Mouse (Mus musculus) hindbrain, embryonic 16.5 days (tissue): ENCODE measurements around the gene Dph3. TPM values are rescaled to one million over a fixed set of nuclear protein-coding genes. Genes with fewer than 3 reads are reported as not detected.

Experiments used
- ATAC-seq: fragments of 200-750 bp; cut with Nextera tagmentation; 2 replicates; pipeline ENCODE4 v1.8.0; 2017; ENCODE audit warnings: moderate TSS enrichment, moderate library complexity
- H3K27ac ChIP-seq: fragments of 300-500 bp; sonication (generic); 2 replicates; pipeline ENCODE4 v1.5.1; 2014; ENCODE audit warnings: low read depth, mild to moderate bottlenecking, control low read depth, low read length, moderate library complexity
- H3K27me3 ChIP-seq: fragments of 300-500 bp; sonication (generic); replicated peaks from 2 replicates; pipeline ENCODE4 v1.6.1; 2014; ENCODE audit warnings: low read length; ENCODE audit not compliant: control insufficient read depth, insufficient read depth
- H3K36me3 ChIP-seq: fragments of 300-500 bp; sonication (generic); 2 replicates; pipeline ENCODE4 v1.6.1; 2014; ENCODE audit warnings: mild to moderate bottlenecking, low read length, moderate library complexity, mixed read lengths; ENCODE audit not compliant: control insufficient read depth, insufficient read depth
- H3K4me1 ChIP-seq: fragments of 300-500 bp; sonication (generic); 2 replicates; pipeline ENCODE4 v1.6.1; 2014; ENCODE audit warnings: low read depth, low read length; ENCODE audit not compliant: control insufficient read depth, insufficient read depth
- H3K4me2 ChIP-seq: fragments of 300-500 bp; sonication (generic); 2 replicates; pipeline ENCODE4 v1.6.1; 2014; ENCODE audit warnings: mild to moderate bottlenecking, low read length, control low read depth, moderate library complexity
- H3K4me3 ChIP-seq: fragments of 300-500 bp; sonication (generic); 2 replicates; pipeline ENCODE4 v1.5.1; 2014; ENCODE audit warnings: mild to moderate bottlenecking, low read length, control low read depth, moderate library complexity
- H3K9ac ChIP-seq: fragments of 300-500 bp; sonication (generic); 2 replicates; pipeline ENCODE4 v1.6.1; 2014; ENCODE audit warnings: low read depth, mild to moderate bottlenecking, control low read depth, low read length, moderate library complexity
- H3K9me3 ChIP-seq: fragments of 300-500 bp; sonication (generic); 2 replicates; pipeline ENCODE4 v1.6.1; 2014; ENCODE audit warnings: mild to moderate bottlenecking, low read length, moderate library complexity; ENCODE audit not compliant: control insufficient read depth
- WGBS: fragments of 180-500 bp; shearing (Covaris S2); extraction: QIAGEN DNeasy Blood & Tissue Kit; methylation state at CpG from one replicate; pipeline ENCODE4 v1.1.7; 2014; 5-methylcytosine and 5-hydroxymethylcytosine counted together
- polyA plus RNA-seq: library from polyadenylated mRNA; unstranded; fragments of >200 nt; fragmentation: Nextera tagmentation; extraction: Ambion mirVana; gene quantifications from 2 replicates; pipeline ENCODE4 v1.2.1, GENCODE M21; 2015

Dph3 gene
- polyA plus RNA-seq, 1 experiment from 2014 or later: 72.9 TPM

DNA sequence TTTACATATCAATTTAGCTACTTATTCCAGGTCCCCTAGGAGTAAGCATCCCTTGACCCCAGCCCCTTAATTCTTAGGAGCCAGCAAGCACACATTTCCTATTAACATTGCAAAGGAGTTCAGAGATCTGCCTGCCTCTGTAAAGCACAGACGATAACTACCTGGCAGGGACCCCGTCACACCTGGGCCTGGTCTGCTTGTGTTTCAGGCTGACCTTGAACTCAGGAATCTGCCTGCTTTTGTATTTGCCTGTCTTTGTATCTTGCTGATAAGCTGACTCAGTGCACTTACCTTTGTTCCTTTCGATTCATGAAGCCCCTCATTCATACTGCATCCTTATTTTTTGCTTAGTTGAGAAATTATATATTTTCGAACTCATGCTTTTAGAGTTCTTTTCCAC, 21.4 kb upstream of the Dph3 start:
- H3K4me3 ChIP-seq: no peak overlapping the region
- no peaks in the 10 kb centered on the region for H3K27me3 ChIP-seq
- H3K27ac ChIP-seq: no peak overlapping the region
- no peak for ATAC-seq
- no peak overlapping the region for H3K4me2 ChIP-seq
- 85% methylated on average over 4 of the region's 4 CpGs for WGBS
- no peak overlapping the region for H3K9ac ChIP-seq
- H3K36me3 ChIP-seq: no peaks in the 10 kb centered on the region; the same call in 1 of the 2 replicates
- no peaks in the 10 kb centered on the region for H3K9me3 ChIP-seq
- H3K4me1 ChIP-seq: no peaks in the 10 kb centered on the region

DNA sequence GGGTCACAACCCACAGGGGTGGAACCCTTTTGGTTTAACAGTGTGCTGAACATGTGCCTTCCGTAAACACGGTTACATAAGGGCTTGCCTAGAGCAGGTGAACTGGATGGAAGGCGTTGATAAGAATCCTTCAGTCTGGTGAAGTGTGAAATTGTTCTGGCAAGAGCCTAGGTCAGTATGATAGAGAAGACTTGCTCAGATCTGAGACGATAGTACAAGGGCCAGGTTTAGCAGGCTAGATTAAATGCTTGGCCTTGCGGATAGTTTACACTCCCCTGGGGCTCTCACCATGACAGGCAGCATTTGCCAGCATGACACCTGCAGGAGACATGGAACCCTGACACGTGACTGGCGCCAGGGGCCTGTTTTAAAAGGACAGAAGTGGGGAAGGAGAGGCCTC, 20.1 kb upstream of the Dph3 start:
- no peak overlapping the region for H3K4me2 ChIP-seq
- no peaks in the 10 kb centered on the region for H3K27me3 ChIP-seq
- H3K27ac ChIP-seq: no peak overlapping the region
- H3K9me3 ChIP-seq: no peaks in the 10 kb centered on the region
- peaks cover 4% of the 10 kb centered on the region; the same call in 1 of the 2 replicates for H3K36me3 ChIP-seq
- 62% methylated on average over 7 of the region's 7 CpGs for WGBS
- ATAC-seq: no peak
- H3K4me3 ChIP-seq: no peak overlapping the region
- no peaks in the 10 kb centered on the region for H3K4me1 ChIP-seq
- H3K9ac ChIP-seq: no peak overlapping the region

DNA sequence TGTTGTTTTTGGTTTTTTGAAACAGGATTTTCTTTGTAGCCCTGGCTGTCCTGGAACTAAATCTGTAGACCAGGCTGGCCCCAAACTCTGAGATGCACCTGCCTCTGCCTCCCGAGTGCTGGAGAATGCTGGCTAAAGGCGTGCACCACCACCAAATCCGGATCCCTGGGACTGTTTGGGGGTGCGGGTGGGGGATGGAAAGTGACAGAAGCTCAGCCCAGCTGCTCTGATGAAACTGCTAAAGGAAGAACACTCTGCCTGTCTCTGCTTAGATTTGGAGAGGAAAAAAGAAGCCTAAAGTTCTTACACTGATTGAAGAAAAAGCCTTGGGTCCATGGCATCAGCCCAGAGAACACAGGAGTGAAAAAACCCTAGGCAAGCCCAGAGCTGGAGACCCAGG, 18.0 kb upstream of the Dph3 start:
- Histone ChIP-seq H3K36me3 (peaks cover 22% of the 10 kb centered on the region), H3K9ac (no peak overlapping the region), H3K27ac (no peak overlapping the region), H3K27me3 (no peaks in the 10 kb centered on the region), H3K4me3 (no peak overlapping the region), H3K4me1 (no peaks in the 10 kb centered on the region), H3K9me3 (no peaks in the 10 kb centered on the region), H3K4me2 (no peak overlapping the region)
- WGBS: 92% methylated on average over 4 of the region's 4 CpGs
- ATAC-seq: no peak

DNA sequence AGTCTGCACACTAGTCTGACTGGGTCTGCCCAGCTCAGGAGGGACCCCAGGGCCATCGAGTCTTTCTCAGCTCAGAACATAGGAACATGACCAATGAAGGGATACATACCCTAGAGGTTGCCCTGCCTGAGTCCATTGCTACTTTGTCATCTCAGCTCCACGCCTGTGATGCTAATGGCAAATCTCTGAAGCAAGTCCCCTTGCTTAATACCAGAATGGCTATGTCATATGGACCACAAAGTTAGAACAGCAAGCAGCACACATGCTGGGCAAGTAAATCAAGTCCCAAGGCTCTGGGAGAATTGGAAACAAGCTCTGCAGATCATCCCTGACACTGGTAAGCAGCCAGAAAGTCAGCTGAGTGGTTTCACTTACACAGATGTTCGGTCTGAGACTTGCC, 13.4 kb upstream of the Dph3 start:
- no peaks in the 10 kb centered on the region for H3K9me3 ChIP-seq
- H3K27ac ChIP-seq: no peak overlapping the region
- no peak overlapping the region for H3K4me2 ChIP-seq
- peaks cover 38% of the 10 kb centered on the region for H3K36me3 ChIP-seq
- ATAC-seq: no peak
- no peak overlapping the region for H3K9ac ChIP-seq
- no peaks in the 10 kb centered on the region for H3K4me1 ChIP-seq
- 98% methylated on average over 3 of the region's 3 CpGs for WGBS
- no peaks in the 10 kb centered on the region for H3K27me3 ChIP-seq
- no peak overlapping the region for H3K4me3 ChIP-seq

DNA sequence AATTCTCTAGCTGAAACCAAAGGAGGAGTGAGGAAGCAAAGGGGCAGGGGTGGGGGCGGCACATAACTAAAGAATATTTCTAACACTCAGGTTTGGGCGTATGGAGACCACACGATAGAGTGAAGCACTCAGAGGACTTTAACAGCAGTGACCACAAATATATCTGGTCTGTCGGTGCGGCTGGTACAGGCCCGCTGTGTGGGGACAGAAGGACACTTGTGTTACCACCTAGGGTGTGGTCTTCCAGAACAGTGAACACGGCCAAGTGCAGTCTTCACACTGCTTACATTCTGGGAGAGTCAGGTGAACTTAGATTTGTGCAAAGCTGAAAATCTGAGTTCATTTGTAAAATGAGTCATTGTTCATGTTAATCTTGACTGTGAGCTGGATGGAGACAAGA, 12.2 kb upstream of the Dph3 start:
- Histone ChIP-seq H3K9me3 (no peaks in the 10 kb centered on the region), H3K4me3 (no peak overlapping the region), H3K4me1 (no peaks in the 10 kb centered on the region), H3K27me3 (no peaks in the 10 kb centered on the region), H3K27ac (no peak overlapping the region), H3K9ac (no peak overlapping the region), H3K36me3 (peaks cover 44% of the 10 kb centered on the region), H3K4me2 (no peak overlapping the region)
- ATAC-seq: no peak
- WGBS: 96% methylated on average over 7 of the region's 7 CpGs

DNA sequence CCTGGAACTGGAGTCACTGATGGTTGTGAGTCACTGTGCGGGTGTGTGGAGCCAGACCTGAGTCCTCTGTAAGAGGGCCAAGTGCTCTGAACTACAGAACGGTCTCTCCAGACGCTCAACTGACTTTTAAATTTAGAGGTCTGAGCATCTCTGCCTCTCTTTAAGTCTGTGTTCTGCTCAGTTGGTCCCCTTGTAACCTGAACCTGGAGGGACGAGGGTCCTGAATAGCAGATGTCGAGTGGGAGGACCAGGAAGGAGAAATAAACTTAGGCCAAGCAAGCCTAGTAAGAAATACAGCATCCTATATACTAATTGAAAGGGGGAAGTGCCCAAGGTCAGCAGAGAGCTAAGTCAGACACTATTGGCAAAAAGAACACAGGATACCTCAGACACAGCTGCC, 11.2 kb upstream of the Dph3 start:
- H3K27me3 ChIP-seq: no peaks in the 10 kb centered on the region
- no peak for ATAC-seq
- H3K9me3 ChIP-seq: no peaks in the 10 kb centered on the region
- H3K4me1 ChIP-seq: no peaks in the 10 kb centered on the region
- H3K4me2 ChIP-seq: no peak overlapping the region
- no peak overlapping the region for H3K4me3 ChIP-seq
- no peak overlapping the region for H3K27ac ChIP-seq
- no peak overlapping the region for H3K9ac ChIP-seq
- 90% methylated on average over 5 of the region's 5 CpGs for WGBS
- H3K36me3 ChIP-seq: peaks cover 47% of the 10 kb centered on the region

DNA sequence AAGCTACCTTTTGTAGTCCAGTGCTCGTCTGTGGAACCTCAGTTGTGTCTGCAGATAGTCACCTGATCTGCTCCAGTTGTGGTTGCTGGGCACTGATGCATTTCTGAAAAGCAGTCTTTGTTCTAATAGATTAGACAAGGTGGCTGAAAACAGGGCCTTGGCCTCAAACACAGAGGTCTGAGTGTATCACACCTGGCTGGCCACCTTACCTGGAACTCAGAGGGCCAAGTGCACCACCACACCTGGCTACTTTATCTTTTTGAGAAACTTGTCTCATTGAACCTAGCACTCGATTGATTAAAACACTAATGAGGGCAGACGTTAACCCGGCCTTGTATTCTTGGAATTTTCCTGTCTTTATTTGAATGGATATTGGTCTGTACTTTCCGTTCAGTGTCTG, 10.1 kb upstream of the Dph3 start:
- no peak for ATAC-seq
- 92% methylated on average over 5 of the region's 5 CpGs for WGBS

DNA sequence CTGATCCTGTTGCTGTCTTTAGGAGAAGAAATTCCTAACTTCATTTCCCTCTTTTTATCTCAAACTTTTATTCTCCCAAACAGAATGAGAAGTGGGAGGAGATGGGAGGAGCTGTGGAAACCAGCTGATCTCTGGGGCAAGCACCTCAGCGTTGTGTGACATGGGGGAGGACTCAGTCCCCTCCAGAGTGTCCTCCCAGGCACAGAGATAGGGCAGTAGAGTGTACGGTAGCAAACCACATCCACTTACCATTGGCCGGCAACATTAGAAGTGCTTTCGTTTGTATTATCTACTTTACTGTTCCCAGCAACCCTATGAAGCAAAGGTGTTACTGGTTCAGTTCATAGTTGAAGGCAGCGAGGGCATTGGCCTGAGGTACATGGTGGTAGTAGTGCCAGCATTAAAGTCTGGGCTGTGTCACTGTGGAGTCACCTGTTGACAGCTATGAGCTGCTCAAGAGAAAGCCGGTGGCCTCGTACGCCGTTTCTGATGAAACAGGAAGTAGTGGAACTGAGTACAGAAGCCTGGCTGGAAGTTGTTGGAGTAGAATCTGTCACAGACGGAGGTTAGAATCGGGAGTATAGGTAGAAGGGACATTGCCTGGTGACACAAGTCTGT, 8.1 kb upstream of the Dph3 start:
- Histone ChIP-seq H3K36me3 (peaks cover 24% of the 10 kb centered on the region), H3K9ac (no peak overlapping the region; the same call in 1 of the 2 replicates), H3K9me3 (no peaks in the 10 kb centered on the region), H3K27me3 (no peaks in the 10 kb centered on the region), H3K27ac (no peak overlapping the region), H3K4me3 (no peak overlapping the region), H3K4me1 (no peaks in the 10 kb centered on the region), H3K4me2 (no peak overlapping the region)
- no peak for ATAC-seq
- 92% methylated on average over 11 of the region's 11 CpGs for WGBS

More for the DNA sequence above, 10.1 kb upstream of the Dph3 start:
- Histone ChIP-seq H3K4me1 (no peaks in the 10 kb centered on the region), H3K27me3 (no peaks in the 10 kb centered on the region), H3K27ac (no peak overlapping the region), H3K36me3 (peaks cover 43% of the 10 kb centered on the region), H3K9ac (no peak overlapping the region), H3K9me3 (no peaks in the 10 kb centered on the region), H3K4me3 (no peak overlapping the region), H3K4me2 (no peak overlapping the region)

DNA sequence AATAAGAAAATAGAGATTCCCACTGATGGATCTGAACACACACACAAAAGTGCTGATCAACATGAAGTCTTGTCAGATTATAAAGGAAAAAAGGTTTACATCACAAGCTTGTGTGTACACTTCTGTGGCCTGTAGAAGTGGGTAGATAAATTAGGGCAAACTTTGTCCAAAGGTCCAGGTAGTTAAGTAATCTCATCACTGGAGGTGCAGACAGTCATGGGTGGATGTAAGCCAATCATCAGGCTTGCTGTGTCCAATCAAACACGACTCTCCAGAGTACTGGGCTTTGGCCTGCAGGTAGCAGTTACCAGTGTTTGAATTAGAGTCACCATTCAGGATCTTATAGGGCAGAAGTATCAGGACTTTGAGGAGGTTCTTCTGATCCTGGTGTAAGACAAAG, 7.5 kb upstream of the Dph3 start:
- Histone ChIP-seq H3K27ac (no peak overlapping the region), H3K4me3 (no peak overlapping the region), H3K4me1 (no peaks in the 10 kb centered on the region), H3K9ac (no peak overlapping the region; the same call in 1 of the 2 replicates), H3K4me2 (no peak overlapping the region), H3K36me3 (peaks cover 24% of the 10 kb centered on the region), H3K27me3 (no peaks in the 10 kb centered on the region), H3K9me3 (no peaks in the 10 kb centered on the region)
- ATAC-seq: no peak
- 81% methylated on average over 1 of the region's 1 CpGs for WGBS

DNA sequence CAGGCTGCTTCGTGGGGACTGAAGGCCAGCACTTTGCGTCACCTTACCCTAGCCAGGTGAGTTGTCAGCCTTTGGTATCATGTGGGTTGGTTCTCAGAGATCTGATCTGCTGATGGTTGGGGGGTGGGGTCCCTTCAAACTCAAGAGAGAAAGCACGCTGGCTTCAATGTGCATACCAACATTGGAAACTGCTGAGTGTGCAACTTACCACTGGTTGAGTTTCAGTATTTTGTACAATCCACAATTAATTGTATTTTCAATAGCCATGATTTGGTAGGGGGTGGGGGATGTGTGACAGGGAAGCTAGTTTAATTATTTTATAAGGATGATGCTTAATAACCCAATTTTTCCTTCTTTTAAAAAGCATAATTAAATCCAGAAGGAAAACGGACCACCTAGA, 6.2 kb upstream of the Dph3 start:
- no peaks in the 10 kb centered on the region for H3K27me3 ChIP-seq
- no peaks in the 10 kb centered on the region for H3K9me3 ChIP-seq
- H3K4me1 ChIP-seq: peaks cover 6% of the 10 kb centered on the region
- H3K9ac ChIP-seq: no peak overlapping the region
- H3K4me2 ChIP-seq: no peak overlapping the region
- 91% methylated on average over 4 of the region's 4 CpGs for WGBS
- peaks cover 13% of the 10 kb centered on the region for H3K36me3 ChIP-seq
- no peak overlapping the region for H3K27ac ChIP-seq
- no peak for ATAC-seq
- no peak overlapping the region for H3K4me3 ChIP-seq
